Mouse (Mus musculus): ENCODE results near the gene Grik5. TPM values are rescaled to one million over a fixed set of nuclear protein-coding genes. Genes with fewer than 3 reads are reported as not detected.

The Grik5 gene
- polyA plus RNA-seq, 1 experiment from 2014 or later, result 17.1 TPM

DNA sequence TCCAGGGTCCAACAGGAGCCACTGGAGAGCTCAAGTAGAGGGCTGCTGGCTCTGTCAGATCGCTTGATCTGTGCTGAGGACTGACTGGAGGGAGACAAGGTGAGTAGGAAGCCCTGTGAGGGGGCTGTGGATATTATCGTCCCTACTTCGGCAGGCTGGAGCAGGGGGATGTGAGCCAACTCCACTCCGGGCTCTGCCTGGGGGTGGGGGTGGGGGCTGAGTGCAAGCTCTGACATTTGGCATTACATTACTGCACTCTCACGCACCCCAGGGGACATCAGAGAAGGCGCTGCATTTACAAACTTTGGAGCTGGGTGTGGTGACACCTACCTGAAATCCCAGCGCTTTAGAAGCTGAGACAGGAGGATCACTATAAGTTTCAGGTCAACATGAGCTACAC lies 60.6 kb downstream of the Grik5 start:
- Histone ChIP-seq H3K4me3 (no peak overlapping the region), H3K4me2 (replicated peaks) (no peak overlapping the region), H3K9ac (no peak overlapping the region), H3K36me3 (peaks cover 44% of the 10 kb centered on the region), H3K4me1 (peaks cover 44% of the 10 kb centered on the region), H3K27me3 (peaks cover 69% of the 10 kb centered on the region), H3K27ac (no peak overlapping the region), H3K9me3 (replicated peaks) (no peaks in the 10 kb centered on the region)
- ATAC-seq (ENCODE audit: low FRiP score), result no peak
- WGBS, result 67% methylated on average over 7 of the region's 7 CpGs

DNA sequence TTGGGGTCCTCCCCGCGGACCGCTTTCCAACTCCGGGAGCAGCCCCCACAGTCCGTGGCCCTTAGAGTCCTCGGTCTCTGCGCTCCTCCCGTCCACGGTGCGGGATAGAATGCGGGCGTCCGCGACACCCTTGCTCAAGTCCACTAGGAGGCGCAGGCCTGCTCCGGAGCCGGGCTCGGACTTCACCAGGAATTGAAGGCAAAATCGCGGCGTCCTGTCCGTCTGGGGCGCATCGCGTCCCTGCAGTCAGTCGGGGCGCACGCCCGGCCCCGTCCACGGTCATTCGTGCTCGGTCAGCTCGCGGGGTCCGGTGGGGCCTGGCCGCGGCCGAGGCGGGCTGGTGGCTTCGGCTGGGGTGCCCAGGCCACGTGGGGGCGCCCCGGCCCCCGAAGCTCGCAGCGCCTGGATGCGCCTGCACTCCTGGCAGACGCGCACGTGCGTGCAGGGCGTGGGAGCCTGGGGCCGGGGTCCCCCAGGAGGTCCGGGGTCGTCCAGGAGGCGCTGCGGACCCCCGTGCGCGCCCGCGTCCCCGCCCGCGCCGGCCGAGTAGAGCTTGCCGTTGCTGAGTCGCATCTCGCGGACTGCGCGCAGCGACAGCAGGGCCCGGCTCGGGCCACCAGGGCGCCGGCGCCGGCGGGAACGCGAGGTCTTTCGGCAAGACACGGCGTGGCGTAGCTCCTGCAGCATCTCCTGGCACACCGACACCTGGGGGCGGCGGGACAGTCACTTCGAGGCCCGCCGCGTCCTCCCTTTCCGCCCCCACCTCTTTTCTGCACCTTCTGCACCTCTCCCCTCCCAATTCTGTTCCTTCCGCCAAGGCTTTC lies 61.8 kb downstream of the Grik5 start:
- peaks cover 31% of the 10 kb centered on the region for H3K36me3 ChIP-seq
- peaks cover 79% of the 10 kb centered on the region for H3K27me3 ChIP-seq
- peak overlapping the region; percentile 95 for H3K27ac ChIP-seq
- 1% methylated on average over 90 of the region's 97 CpGs for WGBS
- H3K9ac ChIP-seq, result peak overlapping the region; percentile 60
- peak overlapping the region; percentile 34 for H3K4me3 ChIP-seq
- H3K4me2 ChIP-seq (replicated peaks), result peak overlapping the region; percentile 67
- H3K9me3 ChIP-seq (replicated peaks), result no peaks in the 10 kb centered on the region
- no peak for ATAC-seq (ENCODE audit: low FRiP score)
- H3K4me1 ChIP-seq, result peaks cover 56% of the 10 kb centered on the region

DNA sequence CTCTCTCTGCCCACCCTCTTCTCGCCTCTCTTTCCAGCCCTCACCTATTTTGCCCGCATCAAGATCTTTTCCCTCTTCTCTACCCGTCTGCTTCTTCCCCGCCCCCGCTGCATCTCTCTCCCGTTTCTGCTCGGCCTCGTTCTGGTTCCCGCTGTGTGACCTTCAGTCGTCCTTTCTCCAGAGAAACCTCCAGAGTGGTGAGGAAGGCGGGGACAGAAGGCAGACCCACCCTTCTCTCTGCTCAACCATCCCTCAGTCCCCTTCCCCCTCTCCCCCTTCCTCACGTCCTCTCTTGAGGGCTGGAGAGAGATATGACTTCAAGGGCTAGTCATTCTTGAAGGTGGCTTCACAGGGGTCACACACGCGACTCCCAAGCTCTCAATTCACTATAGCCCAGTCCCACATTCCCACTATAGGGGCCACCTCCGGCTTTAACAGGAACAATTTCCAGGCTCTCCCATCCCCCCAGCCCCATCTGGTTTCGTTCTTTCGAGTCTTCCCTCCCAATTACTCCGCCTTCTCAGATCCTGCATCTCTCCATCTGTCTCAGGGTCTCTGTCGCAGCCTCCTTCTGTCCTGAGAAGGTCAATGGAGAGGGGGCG lies 62.9 kb downstream of the Grik5 start:
- Histone ChIP-seq H3K27ac (peak overlapping the region; percentile 95), H3K4me3 (peak overlapping the region; percentile 10; the same call in 1 of the 2 replicates), H3K4me2 (replicated peaks) (peak overlapping the region; percentile 67), H3K9ac (peak overlapping the region; percentile 60; the same call in 1 of the 2 replicates), H3K9me3 (replicated peaks) (no peaks in the 10 kb centered on the region), H3K4me1 (peaks cover 63% of the 10 kb centered on the region), H3K27me3 (peaks cover 88% of the 10 kb centered on the region), H3K36me3 (peaks cover 20% of the 10 kb centered on the region)
- no peak for ATAC-seq (ENCODE audit: low FRiP score)
- WGBS, result 5% methylated on average over 20 of the region's 20 CpGs

DNA sequence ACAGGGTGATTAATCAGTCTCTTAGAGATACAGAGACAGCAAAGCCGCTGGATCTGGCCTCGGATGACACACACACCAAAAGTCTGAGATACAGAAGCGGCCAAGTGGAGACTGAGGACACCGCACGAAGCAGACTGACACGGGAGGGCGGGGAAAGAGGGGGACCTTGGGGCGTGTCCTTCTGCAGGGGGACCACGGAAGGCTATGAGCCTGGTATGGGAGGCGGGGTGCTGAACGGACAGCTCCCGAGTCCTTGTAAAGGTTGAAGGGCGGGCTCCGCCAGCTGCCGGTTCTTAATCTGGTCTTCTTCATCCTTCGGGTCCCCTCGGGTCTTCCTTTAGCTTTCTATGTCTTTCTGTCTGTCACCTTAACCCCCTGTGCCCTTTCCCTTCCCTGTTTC lies 63.5 kb downstream of the Grik5 start:
- Histone ChIP-seq H3K4me3 (peak overlapping the region; percentile 10; the same call in 1 of the 2 replicates), H3K4me2 (replicated peaks) (peak overlapping the region; percentile 67)

DNA sequence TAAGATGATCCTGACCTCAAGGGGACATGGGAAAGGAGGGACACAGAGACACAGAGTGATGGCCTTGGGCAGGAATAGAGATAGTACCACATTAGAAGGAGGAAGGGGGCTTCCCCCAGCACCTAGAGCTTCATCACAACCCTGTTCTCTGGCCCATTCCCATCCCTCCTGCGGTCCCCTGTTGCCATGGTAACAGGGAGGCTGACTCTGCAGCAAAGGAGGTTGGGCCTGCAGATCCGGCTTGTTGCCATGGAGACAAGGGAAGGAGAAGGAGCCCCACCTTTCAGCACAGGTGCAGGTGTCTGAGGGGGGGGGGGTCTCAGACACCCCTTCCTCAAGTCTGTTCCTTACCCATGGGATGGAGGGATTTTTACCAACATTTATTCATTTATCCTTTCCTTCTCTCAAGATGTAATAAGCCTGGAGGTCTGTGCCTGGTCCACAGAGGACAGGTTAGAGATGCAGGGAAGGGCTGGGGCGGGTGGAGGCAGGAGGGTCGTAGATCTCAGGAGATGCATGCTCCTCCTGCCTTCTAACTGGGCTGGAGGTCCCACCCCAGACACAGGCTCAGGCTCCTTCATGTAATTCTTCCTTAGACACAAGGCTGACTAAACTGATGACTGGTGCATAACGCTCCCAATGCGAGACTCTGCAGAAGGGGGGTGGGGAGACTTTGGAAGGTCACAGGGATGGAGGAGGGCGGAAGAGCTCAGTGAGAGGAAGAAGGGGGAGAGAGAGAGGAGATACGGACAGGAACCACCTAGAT lies 64.4 kb downstream of the Grik5 start:
- 14% methylated on average over 8 of the region's 8 CpGs for whole genome bisulfite sequencing
- Histone ChIP-seq H3K4me1 (peaks cover 77% of the 10 kb centered on the region), H3K4me3 (peak overlapping the region; percentile 10; the same call in 1 of the 2 replicates), H3K36me3 (peaks cover 7% of the 10 kb centered on the region), H3K27me3 (peaks cover 87% of the 10 kb centered on the region), H3K9ac (0 out of 2 replicates have a peak overlapping the region, but pooled peaks have one; percentile 60), H3K4me2 (replicated peaks) (peak overlapping the region; percentile 67), H3K9me3 (replicated peaks) (no peaks in the 10 kb centered on the region), H3K27ac (peak overlapping the region; percentile 95)
- peak; percentile 41 for ATAC-seq (ENCODE audit: low FRiP score)

More for the DNA sequence above, 63.5 kb downstream of the Grik5 start:
- peaks cover 90% of the 10 kb centered on the region for H3K27me3 ChIP-seq
- peak overlapping the region; percentile 60; the same call in 1 of the 2 replicates for H3K9ac ChIP-seq
- peak overlapping the region; percentile 95 for H3K27ac ChIP-seq
- peaks cover 68% of the 10 kb centered on the region for H3K4me1 ChIP-seq
- under 1% methylated on average over 17 of the region's 17 CpGs for WGBS
- peaks cover 14% of the 10 kb centered on the region for H3K36me3 ChIP-seq
- peak; percentile 12 for ATAC-seq (ENCODE audit: low FRiP score)
- no peaks in the 10 kb centered on the region for H3K9me3 ChIP-seq (replicated peaks)

GRCm38 (mm10) chr7:25006586-25007364 lies 65.4 kb downstream of the Grik5 start:
- no peaks in the 10 kb centered on the region for H3K36me3 ChIP-seq
- peaks cover 79% of the 10 kb centered on the region for H3K4me1 ChIP-seq
- H3K27ac ChIP-seq, result peak overlapping the region; percentile 95
- no peaks in the 10 kb centered on the region for H3K9me3 ChIP-seq (replicated peaks)
- H3K4me3 ChIP-seq, result no peak overlapping the region
- no peak for ATAC-seq (ENCODE audit: low FRiP score)
- H3K27me3 ChIP-seq, result peaks cover 77% of the 10 kb centered on the region
- H3K9ac ChIP-seq, result no peak overlapping the region
- 78% methylated on average over 12 of the region's 12 CpGs for WGBS
- H3K4me2 ChIP-seq (replicated peaks), result peak overlapping the region; percentile 81; the same call in 1 of the 2 replicates

- H3K27ac ChIP-seq, result peak overlapping the region; percentile 95
- peaks cover 79% of the 10 kb centered on the region for H3K4me1 ChIP-seq
- no peaks in the 10 kb centered on the region for H3K9me3 ChIP-seq (replicated peaks)
- no peaks in the 10 kb centered on the region for H3K36me3 ChIP-seq
- 68% methylated on average over 3 of the region's 3 CpGs for WGBS
- peak overlapping the region; percentile 81 for H3K4me2 ChIP-seq (replicated peaks)
- H3K9ac ChIP-seq, result peak overlapping the region; percentile 76; the same call in 1 of the 2 replicates
- ATAC-seq (ENCODE audit: low FRiP score), result no peak
- peaks cover 71% of the 10 kb centered on the region for H3K27me3 ChIP-seq
- H3K4me3 ChIP-seq, result peak overlapping the region; percentile 66
Observed at GRCm38 (mm10) chr7:25006171-25006570, 66.0 kb downstream of the Grik5 start.

DNA sequence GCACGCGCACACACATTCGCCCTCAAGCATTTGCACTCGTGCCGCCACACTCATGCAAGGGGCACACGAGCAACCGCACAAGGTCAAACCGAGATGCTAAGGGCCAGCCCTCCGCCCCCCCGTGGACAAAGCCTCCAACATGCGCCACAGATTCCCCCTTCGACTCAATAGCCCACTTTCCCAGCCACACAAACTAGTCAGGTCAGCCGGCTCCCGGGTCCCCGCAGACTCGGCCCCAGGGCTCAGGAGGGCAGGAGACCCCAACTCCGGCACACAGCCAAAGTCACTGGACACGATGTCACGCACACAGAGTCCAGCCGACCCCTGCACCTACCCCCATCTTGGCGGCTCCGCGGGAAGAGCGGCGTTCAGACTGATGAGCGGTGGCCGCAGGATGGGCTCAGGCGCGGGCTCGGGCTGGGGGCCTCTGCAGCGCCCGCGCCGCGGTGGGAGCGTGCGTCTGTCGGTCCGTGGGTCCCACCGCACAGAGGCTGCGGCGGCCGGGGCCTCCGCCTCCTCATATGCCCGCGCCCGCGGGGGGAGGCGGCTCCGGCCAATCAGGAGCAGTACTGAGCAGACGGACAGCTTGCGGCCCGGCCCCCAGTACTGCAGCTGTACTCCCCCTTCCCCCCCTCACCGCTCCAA lies 66.6 kb downstream of the Grik5 start, which contains the start of gene Atp1a3:
Atp1a3 (minus strand) TSS at position 538 of the 645 bp plus-strand sequence.
- no peaks in the 10 kb centered on the region for H3K36me3 ChIP-seq
- H3K4me1 ChIP-seq, result peaks cover 74% of the 10 kb centered on the region
- H3K27ac ChIP-seq, result peak within 1 kb of the TSS; percentile 95
- ATAC-seq (ENCODE audit: low FRiP score), result peak; percentile 85
- peak within 1 kb of the TSS; percentile 81 for H3K4me2 ChIP-seq (replicated peaks)
- H3K4me3 ChIP-seq, result peak within 1 kb of the TSS; percentile 66
- H3K9me3 ChIP-seq (replicated peaks), result no peaks in the 10 kb centered on the region
- peaks cover 65% of the 10 kb centered on the region for H3K27me3 ChIP-seq
- H3K9ac ChIP-seq, result peak within 1 kb of the TSS; percentile 76
- WGBS, result 1% methylated on average over 53 of the region's 54 CpGs

DNA sequence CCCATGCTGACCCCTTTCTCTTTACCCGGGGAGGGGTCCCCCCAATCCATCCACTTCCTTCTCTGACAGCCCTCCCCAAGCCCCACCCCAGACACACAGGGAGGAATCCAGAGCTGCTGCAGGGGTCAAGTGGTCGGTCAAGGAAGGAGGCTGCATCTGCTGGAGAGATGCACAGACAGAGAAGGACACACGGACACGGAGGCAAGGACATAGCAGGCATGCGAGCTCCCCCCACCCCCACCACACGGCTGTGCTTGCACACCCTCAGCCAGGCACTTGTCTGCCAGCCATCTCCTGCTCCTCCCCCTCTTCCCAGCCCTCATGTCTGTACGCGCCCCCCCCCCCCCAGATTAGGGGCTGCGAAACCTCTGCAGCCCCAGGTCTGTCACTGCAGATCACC lies 67.3 kb downstream of the Grik5 start:
- no peak for ATAC-seq (ENCODE audit: low FRiP score)
- H3K27ac ChIP-seq, result peak overlapping the region; percentile 95
- H3K36me3 ChIP-seq, result no peaks in the 10 kb centered on the region; the same call in 1 of the 2 replicates
- peak overlapping the region; percentile 76 for H3K9ac ChIP-seq
- H3K4me3 ChIP-seq, result peak overlapping the region; percentile 66
- peaks cover 66% of the 10 kb centered on the region for H3K4me1 ChIP-seq
- H3K27me3 ChIP-seq, result peaks cover 58% of the 10 kb centered on the region
- WGBS, result 37% methylated on average over 7 of the region's 9 CpGs
- H3K9me3 ChIP-seq (replicated peaks), result no peaks in the 10 kb centered on the region
- H3K4me2 ChIP-seq (replicated peaks), result peak overlapping the region; percentile 81

GRCm38 (mm10) chr7:25003820-25004388 lies 68.2 kb downstream of the Grik5 start:
- Histone ChIP-seq H3K36me3 (peaks cover 6% of the 10 kb centered on the region), H3K4me1 (peaks cover 57% of the 10 kb centered on the region), H3K4me2 (replicated peaks) (peak overlapping the region; percentile 81), H3K9ac (peak overlapping the region; percentile 59; the same call in 1 of the 2 replicates), H3K27ac (peak overlapping the region; percentile 23; the same call in 1 of the 2 replicates), H3K4me3 (peak overlapping the region; percentile 66), H3K27me3 (peaks cover 49% of the 10 kb centered on the region), H3K9me3 (replicated peaks) (no peaks in the 10 kb centered on the region)
- WGBS, result 83% methylated on average over 8 of the region's 8 CpGs
- ATAC-seq (ENCODE audit: low FRiP score), result no peak
